11 mouse cellular contexts compared by ENCODE assay signal in genomic region chr9:34733579-34733978, GRCm38 (mm10).
"Had no signal": no experiment of that assay in that cellular context is flagged by ENCODE, and none has a peak within 500 bp of the region (broad histone marks: within the 10 kb centered on the region; RNA-seq: fewer than 3 reads in every experiment).

No protein-coding gene starts in this region.

- DNase-seq: lung, adult 18-20 months; lung, embryonic 14.5 days; lung, postnatal 10 days; right cerebral cortex, postnatal 25 days; right cerebral cortex, postnatal 4 days; spleen, adult 18-20 months; thymus, adult 2 months; thymus, postnatal 25 days; thymus, postnatal 4 days had no signal

- ATAC-seq: midbrain, embryonic 13.5 days; midbrain, embryonic 15.5 days had no signal
